Mouse (Mus musculus) myocyte (in vitro differentiated cells): ENCODE measurements around the gene Ank. TPM values are rescaled to one million over a fixed set of nuclear protein-coding genes. Genes with fewer than 3 reads are reported as not detected.
A peak's percentile ranks its signal among the peaks of the same experiment; 100 is the strongest.

Experiments
- H3K27me3 ChIP-seq: one replicate; pipeline ENCODE4 v1.6.1; 2011; ENCODE audit not compliant: control insufficient read depth, insufficient read depth, insufficient read length
- H3K36me3 ChIP-seq: one replicate; pipeline ENCODE4 v1.6.1; 2011; ENCODE audit not compliant: control insufficient read depth, insufficient read depth
- H3K4me2 ChIP-seq: one replicate; pipeline ENCODE4 v1.6.1; 2011; ENCODE audit warnings: low read depth, control low read depth
- H3K4me3 ChIP-seq: one replicate; pipeline ENCODE4 v1.5.1; 2011; ENCODE audit warnings: mild to moderate bottlenecking, control low read depth, moderate library complexity
- H3K79me2 ChIP-seq: one replicate; pipeline ENCODE4 v1.6.1; 2011; ENCODE audit not compliant: control insufficient read depth, insufficient read depth
- H3ac ChIP-seq: one replicate; pipeline ENCODE4 v1.6.1; 2011; ENCODE audit not compliant: control insufficient read depth, insufficient read length
- CEBPB ChIP-seq: IDR thresholded peaks from 2 replicates; pipeline ENCODE4 v1.6.1; 2011; ENCODE audit warnings: mild to moderate bottlenecking, moderate library complexity; ENCODE audit not compliant: poor library complexity, insufficient read depth, severe bottlenecking
- E2F4 ChIP-seq: IDR thresholded peaks from one replicate; pipeline ENCODE4 v1.6.1; 2011; ENCODE audit warnings: mild to moderate bottlenecking, control low read depth, moderate library complexity; ENCODE audit not compliant: insufficient read depth
- MAX ChIP-seq: IDR thresholded peaks from one replicate; pipeline ENCODE4 v1.6.1; 2011; ENCODE audit warnings: low read depth, mild to moderate bottlenecking, control low read depth
- MYOD1 ChIP-seq, 3 experiments: IDR thresholded peaks; one replicate each; pipeline ENCODE4 v1.6.1; 2011; ENCODE audit warnings: control low read depth in 2 of 3, low read depth in 2 of 3, mild to moderate bottlenecking in 2 of 3, moderate library complexity in 1 of 3; ENCODE audit not compliant: insufficient read length in 2 of 3, control insufficient read depth in 1 of 3
- MYOG ChIP-seq, 3 experiments: IDR thresholded peaks; one replicate each; pipeline ENCODE4 v1.6.1; 2011; ENCODE audit warnings: control low read depth in 2 of 3, low read depth in 2 of 3, mild to moderate bottlenecking in 2 of 3; ENCODE audit not compliant: insufficient read length in 2 of 3, control insufficient read depth in 1 of 3, insufficient read depth in 1 of 3
- POLR2A ChIP-seq: IDR thresholded peaks from one replicate; pipeline ENCODE4 v1.6.1; 2011; ENCODE audit warnings: low read depth, mild to moderate bottlenecking, control low read depth, moderate library complexity; ENCODE audit not compliant: insufficient read length
- POLR2AphosphoS2 ChIP-seq: IDR thresholded peaks from one replicate; pipeline ENCODE4 v1.6.1; 2011; ENCODE audit warnings: low read depth, control low read depth; ENCODE audit not compliant: insufficient read length
- REST ChIP-seq: IDR thresholded peaks from one replicate; pipeline ENCODE4 v1.6.1; 2011; ENCODE audit warnings: mild to moderate bottlenecking, control low read depth, moderate library complexity; ENCODE audit not compliant: insufficient read depth, insufficient read length
- SRF ChIP-seq: IDR thresholded peaks from one replicate; pipeline ENCODE4 v1.6.1; 2011; ENCODE audit warnings: low read depth; ENCODE audit not compliant: control insufficient read depth, insufficient read length
- TCF12 ChIP-seq: IDR thresholded peaks from one replicate; pipeline ENCODE4 v1.6.1; 2011; ENCODE audit warnings: mild to moderate bottlenecking, control low read depth; ENCODE audit not compliant: poor library complexity, insufficient read depth, severe bottlenecking
- TCF3 ChIP-seq: IDR thresholded peaks from one replicate; pipeline ENCODE4 v1.6.1; 2011; ENCODE audit warnings: low read depth, control low read depth; ENCODE audit not compliant: insufficient read length
- USF1 ChIP-seq: IDR thresholded peaks from one replicate; pipeline ENCODE4 v1.6.1; 2011; ENCODE audit warnings: low read depth, mild to moderate bottlenecking, control low read depth, moderate library complexity
- polyA plus RNA-seq: library from polyadenylated mRNA; unstranded; fragments of >200 nt; fragmentation: generic; extraction: Trizol; gene quantifications from one replicate; pipeline ENCODE4 v1.2.1, GENCODE M21; 2012; ENCODE audit warnings: missing spikeins

The Ank gene
- polyA plus RNA-seq, 1 experiment = 103 TPM

DNA sequence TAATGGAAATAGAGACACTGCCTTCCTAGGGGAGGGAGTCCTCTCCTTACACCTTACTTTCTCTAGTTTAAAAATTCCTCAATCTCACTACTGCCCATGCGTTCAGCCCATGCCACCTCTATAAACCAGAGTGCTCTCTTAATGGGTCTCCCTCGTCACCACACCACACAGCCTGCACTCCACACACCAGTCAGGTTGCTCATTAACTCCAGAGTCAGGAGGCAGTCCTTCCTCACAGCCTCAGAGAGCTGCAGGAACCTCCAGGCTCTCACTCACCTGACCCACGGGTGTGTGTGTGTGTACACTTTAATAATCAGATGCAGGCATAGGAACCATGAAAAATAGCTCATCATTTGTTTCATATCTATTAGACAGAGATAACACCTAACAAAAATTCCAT is 153.2 kb downstream of the Ank start:
- Histone ChIP-seq H3K27me3 (no peaks in the 10 kb centered on the region), H3K4me2 (peak overlapping the region; percentile 12), H3K79me2 (peaks cover 46% of the 10 kb centered on the region), H3K4me3 (no peak overlapping the region), H3ac (no peak overlapping the region), H3K36me3 (peaks cover 62% of the 10 kb centered on the region)
- TF ChIP-seq USF1 = no peak
- no peak for TF ChIP-seq TCF12
- no peak for TF ChIP-seq TCF3
- TF ChIP-seq REST = no peak
- no peak for TF ChIP-seq MYOD1 (IDR thresholded peaks at IDR 0.05; ENCODE audit: control insufficient read depth in 1 of 3, insufficient read length in 2 of 3, low read depth in 2 of 3)
- no peak for TF ChIP-seq CEBPB
- no peak for TF ChIP-seq SRF
- TF ChIP-seq E2F4 = no peak
- TF ChIP-seq MAX = no peak
- no peak for TF ChIP-seq MYOG (IDR thresholded peaks at IDR 0.05; ENCODE audit: control insufficient read depth in 1 of 3, insufficient read depth in 1 of 3, insufficient read length in 2 of 3, low read depth in 2 of 3)
- TF ChIP-seq POLR2AphosphoS2 = no peak
- no peak for TF ChIP-seq POLR2A

GRCm38 (mm10) chr15:27620475-27621185 is 154.2 kb downstream of the Ank start:
- H3K27me3 ChIP-seq = no peaks in the 10 kb centered on the region
- H3K4me2 ChIP-seq = no peak overlapping the region
- TF ChIP-seq TCF3 (no peak), MYOG (IDR thresholded peaks at IDR 0.05; ENCODE audit: control insufficient read depth in 1 of 3, insufficient read depth in 1 of 3, insufficient read length in 2 of 3, low read depth in 2 of 3) (no peak), USF1 (no peak), TCF12 (no peak), SRF (no peak), POLR2A (no peak)
- H3K36me3 ChIP-seq = peaks cover 58% of the 10 kb centered on the region
- H3K79me2 ChIP-seq = peaks cover 56% of the 10 kb centered on the region
- no peak overlapping the region for H3ac ChIP-seq
- no peak overlapping the region for H3K4me3 ChIP-seq

GRCm38 (mm10) chr15:27623286-27623685 is 156.8 kb downstream of the Ank start:
- Histone ChIP-seq H3K27me3 (no peaks in the 10 kb centered on the region), H3K36me3 (peaks cover 34% of the 10 kb centered on the region), H3K4me2 (no peak overlapping the region), H3K4me3 (no peak overlapping the region), H3ac (no peak overlapping the region), H3K79me2 (peaks cover 78% of the 10 kb centered on the region)
- TF ChIP-seq MYOD1 (IDR thresholded peaks at IDR 0.05; ENCODE audit: control insufficient read depth in 1 of 3, insufficient read length in 2 of 3, low read depth in 2 of 3) (no peak), USF1 (no peak), E2F4 (no peak)

DNA sequence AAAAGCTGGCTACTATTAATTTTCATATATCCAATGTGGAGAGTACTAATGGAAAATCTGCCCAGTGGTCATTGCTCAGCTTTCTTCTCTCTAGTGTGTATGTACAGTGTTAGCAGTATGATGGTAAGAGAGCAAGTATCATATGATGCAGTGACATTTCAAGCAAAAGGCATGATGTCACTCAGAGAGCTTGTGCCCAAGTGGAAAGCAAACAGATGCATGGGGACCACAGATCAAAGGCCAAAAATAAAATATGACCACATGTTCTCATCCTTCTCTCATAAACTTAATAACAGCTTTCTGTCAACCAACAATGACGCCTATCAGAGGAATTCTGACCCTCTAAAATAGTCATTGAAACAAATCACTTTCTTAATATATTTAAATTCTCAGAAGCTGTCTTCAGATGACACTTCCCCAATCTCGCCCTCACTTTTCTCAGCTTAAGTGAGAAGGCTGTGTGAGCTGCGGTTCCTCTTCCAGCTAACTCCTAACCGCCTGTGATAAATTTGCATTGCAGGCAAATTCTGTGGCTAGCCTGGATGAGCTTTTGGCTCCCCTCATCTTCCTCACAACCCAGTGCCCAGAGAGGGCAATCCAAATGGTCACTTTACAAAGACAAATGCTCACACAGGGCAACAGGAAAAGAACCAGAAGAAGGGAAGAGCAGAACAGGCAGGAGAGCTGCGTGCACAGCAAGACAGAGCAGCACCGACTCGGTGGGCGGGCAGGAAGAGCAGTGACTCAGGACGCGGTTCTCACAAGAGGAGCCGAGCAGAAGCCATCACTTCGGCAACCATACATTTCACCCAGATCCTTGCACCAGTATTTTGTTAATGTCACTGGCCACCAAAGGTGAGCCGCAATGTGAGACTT is 158.8 kb downstream of the Ank start:
- H3K36me3 ChIP-seq = peaks cover 22% of the 10 kb centered on the region
- no peaks in the 10 kb centered on the region for H3K27me3 ChIP-seq
- H3K4me2 ChIP-seq = peak overlapping the region; percentile 14
- H3ac ChIP-seq = no peak overlapping the region
- TF ChIP-seq TCF3 (no peak), USF1 (peak; percentile 26), E2F4 (no peak), TCF12 (no peak), SRF (no peak), MAX (no peak), MYOD1 (IDR thresholded peaks at IDR 0.05; ENCODE audit: control insufficient read depth in 1 of 3, insufficient read length in 2 of 3, low read depth in 2 of 3) (peak in 1 of 3 experiments; percentile 26), MYOG (IDR thresholded peaks at IDR 0.05; ENCODE audit: control insufficient read depth in 1 of 3, insufficient read depth in 1 of 3, insufficient read length in 2 of 3, low read depth in 2 of 3) (peak in 1 of 3 experiments; percentile 51), POLR2A (no peak), CEBPB (no peak), POLR2AphosphoS2 (no peak)
- H3K79me2 ChIP-seq = peaks cover 96% of the 10 kb centered on the region
- H3K4me3 ChIP-seq = no peak overlapping the region

DNA sequence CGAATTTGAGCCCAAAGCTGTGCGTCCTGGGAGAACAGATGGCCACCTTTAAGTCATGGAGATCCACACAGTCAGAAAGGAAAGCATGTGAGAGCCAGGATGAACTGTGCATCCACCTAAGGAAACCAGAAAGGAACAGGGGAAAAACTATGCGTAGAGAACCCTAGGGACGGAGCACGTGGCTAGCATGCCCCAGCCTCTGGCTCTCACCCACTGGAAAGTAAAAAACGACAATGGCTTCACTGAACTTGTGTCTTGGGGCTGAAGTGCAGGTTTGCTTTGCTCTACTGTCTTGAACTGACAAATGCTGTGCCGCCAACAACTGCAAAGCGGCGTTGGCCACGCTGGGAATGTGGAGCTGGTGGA is 159.4 kb downstream of the Ank start:
- peaks cover 16% of the 10 kb centered on the region for H3K36me3 ChIP-seq
- TF ChIP-seq MAX = no peak
- TF ChIP-seq MYOD1 (IDR thresholded peaks at IDR 0.05; ENCODE audit: control insufficient read depth in 1 of 3, insufficient read length in 2 of 3, low read depth in 2 of 3) = no peak
- no peak overlapping the region for H3K4me2 ChIP-seq

More for the DNA sequence above, 159.4 kb downstream of the Ank start:
- Histone ChIP-seq H3ac (no peak overlapping the region), H3K27me3 (no peaks in the 10 kb centered on the region), H3K79me2 (peaks cover 90% of the 10 kb centered on the region), H3K4me3 (no peak overlapping the region)
